Mouse (Mus musculus) hindbrain, embryonic 10.5 days (tissue): ENCODE results near the gene Rtl6. TPM values are rescaled to one million over a fixed set of nuclear protein-coding genes. Genes with fewer than 3 reads are reported as not detected.

Source experiments
- polyA plus RNA-seq: library from polyadenylated mRNA; unstranded; fragments of >200 nt; fragmentation: Nextera tagmentation; extraction: Ambion mirVana; gene quantifications from 2 replicates; pipeline ENCODE4 v1.2.1, GENCODE M21; 2016

The Rtl6 gene
- polyA plus RNA-seq, 1 experiment from 2014 or later = 38.2 TPM

Other genes starting within 250 kb of the Rtl6 start
- gene Parvg, start 233.8 kb downstream of the Rtl6 start, polyA plus RNA-seq = 1.1 TPM in 2 replicates
- 4.0 and 5.2 TPM in 2 replicates for gene Shisal1, start 110.7 kb downstream of the Rtl6 start, polyA plus RNA-seq
- gene Prr5, start 111.8 kb upstream of the Rtl6 start, polyA plus RNA-seq = 17.9 and 20.4 TPM in 2 replicates
- gene Arhgap8, start 162.2 kb upstream of the Rtl6 start, polyA plus RNA-seq = 3.5 and 3.8 TPM in 2 replicates